Mouse (Mus musculus) kidney, embryonic 15.5 days (tissue): ENCODE data around the gene Wnt3a. TPM values are rescaled to one million over a fixed set of nuclear protein-coding genes. Genes with fewer than 3 reads are reported as not detected.

ENCODE experiments used
- ATAC-seq: fragments of 200-750 bp; cut with Nextera tagmentation; replicated peaks from 2 replicates; pipeline ENCODE4 v1.8.0; 2017; ENCODE audit warnings: moderate TSS enrichment; ENCODE audit not compliant: low FRiP score
- H3K27ac ChIP-seq: fragments of 300-500 bp; sonication (generic); 2 replicates; pipeline ENCODE4 v1.5.1; 2015; ENCODE audit warnings: mild to moderate bottlenecking, inconsistent platforms
- H3K27me3 ChIP-seq: fragments of 300-500 bp; sonication (generic); 2 replicates; pipeline ENCODE4 v1.6.1; 2015; ENCODE audit warnings: inconsistent platforms
- H3K36me3 ChIP-seq: fragments of 300-500 bp; sonication (generic); 2 replicates; pipeline ENCODE4 v1.6.1; 2015; ENCODE audit warnings: inconsistent platforms
- H3K4me1 ChIP-seq: fragments of 300-500 bp; sonication (generic); 2 replicates; pipeline ENCODE4 v1.6.1; 2015; ENCODE audit warnings: inconsistent platforms
- H3K4me2 ChIP-seq: fragments of 300-500 bp; sonication (generic); 2 replicates; pipeline ENCODE4 v1.6.1; 2015; ENCODE audit warnings: moderate library complexity, mild to moderate bottlenecking, inconsistent platforms
- H3K4me3 ChIP-seq: fragments of 300-500 bp; sonication (generic); replicated peaks from 2 replicates; pipeline ENCODE4 v1.5.1; 2015; ENCODE audit warnings: mild to moderate bottlenecking, inconsistent platforms
- H3K9ac ChIP-seq: fragments of 300-500 bp; sonication (generic); 2 replicates; pipeline ENCODE4 v1.6.1; 2015; ENCODE audit warnings: mild to moderate bottlenecking, inconsistent platforms
- H3K9me3 ChIP-seq: fragments of 300-500 bp; sonication (generic); replicated peaks from 2 replicates; pipeline ENCODE4 v1.6.1; 2016; ENCODE audit warnings: inconsistent platforms
- WGBS: fragments of 180-500 bp; shearing (Covaris S2); methylation state at CpG from one replicate; pipeline ENCODE4 v1.1.7; 2015; ENCODE audit warnings: mixed read lengths; 5-methylcytosine and 5-hydroxymethylcytosine counted together
- polyA plus RNA-seq: library from polyadenylated mRNA; unstranded; fragments of >200 nt; fragmentation: Nextera tagmentation; extraction: Ambion mirVana; gene quantifications from 2 replicates; pipeline ENCODE4 v1.2.1, GENCODE M21; 2015

Gene Wnt3a
- polyA plus RNA-seq, 1 experiment from 2014 or later: not detected

DNA sequence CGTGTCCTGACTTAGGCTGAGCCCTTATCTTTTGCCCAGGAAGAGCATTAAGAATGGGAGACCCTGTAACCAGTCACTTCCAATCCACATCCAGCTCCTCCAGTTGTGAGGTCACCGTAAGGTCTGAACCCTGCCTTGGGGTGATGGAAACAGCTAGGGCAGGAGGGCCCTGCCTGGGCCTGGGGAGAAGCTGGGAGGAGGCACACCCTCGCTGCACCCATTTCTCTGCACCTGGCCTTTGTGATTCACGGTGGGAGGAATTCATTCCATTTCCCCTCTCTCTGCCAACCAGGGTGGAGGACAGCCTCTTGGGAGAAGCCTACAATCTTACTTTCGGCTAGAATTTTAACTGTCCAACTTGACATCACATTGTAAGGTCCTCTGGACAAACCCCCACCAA, 8.4 kb downstream of the Wnt3a start:
- H3K4me1 ChIP-seq: no peaks in the 10 kb centered on the region
- H3K4me3 ChIP-seq: no peak overlapping the region
- peaks cover 54% of the 10 kb centered on the region for H3K27me3 ChIP-seq
- 77% methylated on average over 5 of the region's 5 CpGs for WGBS
- no peak overlapping the region for H3K4me2 ChIP-seq
- H3K36me3 ChIP-seq: no peaks in the 10 kb centered on the region
- no peak for ATAC-seq
- no peaks in the 10 kb centered on the region for H3K9me3 ChIP-seq
- H3K27ac ChIP-seq: no peak overlapping the region
- no peak overlapping the region for H3K9ac ChIP-seq

DNA sequence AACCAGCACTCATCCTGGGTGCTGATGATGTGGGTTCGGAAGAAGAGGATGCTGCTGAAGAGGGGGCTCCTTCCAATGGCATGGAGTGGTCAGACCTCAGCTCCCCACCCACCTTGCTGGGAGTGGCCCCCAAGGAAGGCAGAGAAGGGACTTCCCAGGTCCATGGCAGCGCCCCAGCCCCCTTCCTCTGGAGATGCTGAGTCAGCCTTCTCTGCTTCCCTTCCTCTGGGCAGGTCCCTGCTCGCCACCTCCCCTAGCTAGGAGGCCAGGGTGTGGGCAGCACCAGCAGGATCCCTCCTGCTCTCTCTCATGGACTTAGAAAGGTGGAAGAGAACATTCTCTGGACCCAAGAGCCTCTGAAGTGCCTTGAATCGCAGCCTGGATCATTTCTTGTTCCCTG, 12.5 kb downstream of the Wnt3a start:
- no peaks in the 10 kb centered on the region for H3K9me3 ChIP-seq
- H3K4me1 ChIP-seq: no peaks in the 10 kb centered on the region
- H3K9ac ChIP-seq: no peak overlapping the region
- no peak overlapping the region for H3K4me3 ChIP-seq
- no peak overlapping the region for H3K4me2 ChIP-seq
- no peaks in the 10 kb centered on the region for H3K36me3 ChIP-seq
- no peak overlapping the region for H3K27ac ChIP-seq
- H3K27me3 ChIP-seq: peaks cover 35% of the 10 kb centered on the region
- ATAC-seq: no peak
- WGBS: 68% methylated on average over 4 of the region's 4 CpGs

DNA sequence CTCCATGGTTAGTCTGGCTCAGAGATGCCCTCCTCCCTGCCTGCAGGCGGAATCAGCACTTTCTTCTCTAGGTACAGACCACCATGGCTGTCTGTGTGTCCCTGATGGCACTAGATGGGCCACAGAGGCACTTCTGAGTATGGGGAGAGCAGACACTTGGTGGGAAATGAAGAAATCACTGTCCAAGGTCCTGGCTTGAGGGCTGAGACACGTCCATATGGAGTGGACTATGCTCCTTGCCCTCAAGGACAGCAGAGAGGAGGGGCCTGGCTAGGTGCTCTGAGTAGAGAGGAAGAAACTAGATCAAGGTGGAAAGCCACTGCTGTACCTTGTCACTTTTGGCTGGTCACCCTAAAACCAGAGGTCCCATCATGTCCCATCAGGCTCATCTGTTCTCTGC, 13.7 kb downstream of the Wnt3a start:
- Histone ChIP-seq H3K9ac (no peak overlapping the region), H3K36me3 (no peaks in the 10 kb centered on the region), H3K4me1 (no peaks in the 10 kb centered on the region), H3K27me3 (peaks cover 28% of the 10 kb centered on the region), H3K4me2 (no peak overlapping the region), H3K27ac (no peak overlapping the region), H3K4me3 (no peak overlapping the region), H3K9me3 (no peaks in the 10 kb centered on the region)
- no peak for ATAC-seq
- WGBS: 27% methylated on average over 2 of the region's 2 CpGs

DNA sequence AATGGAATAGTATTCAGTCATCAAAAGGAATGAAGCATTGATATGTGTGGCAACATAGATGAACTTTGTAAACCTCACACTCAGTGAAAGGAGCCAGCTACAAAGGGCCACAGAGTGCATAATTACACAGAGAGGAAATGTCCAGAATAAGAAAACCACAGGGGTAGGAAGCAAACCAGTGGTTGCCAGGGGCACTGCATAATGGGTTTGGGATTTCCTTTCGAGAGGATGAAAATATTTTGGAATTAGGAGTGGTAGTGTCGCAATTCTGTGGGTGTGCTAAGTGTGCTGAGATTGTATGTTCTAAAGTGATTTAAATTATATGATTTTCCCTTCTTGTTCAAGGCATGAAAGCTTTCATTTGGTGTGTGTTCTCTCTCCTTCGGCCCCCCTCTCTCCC, 16.4 kb downstream of the Wnt3a start:
- H3K9ac ChIP-seq: no peak overlapping the region
- no peak overlapping the region for H3K4me3 ChIP-seq
- H3K4me2 ChIP-seq: no peak overlapping the region
- H3K4me1 ChIP-seq: no peaks in the 10 kb centered on the region
- no peak overlapping the region for H3K27ac ChIP-seq
- 91% methylated on average over 3 of the region's 3 CpGs for WGBS
- H3K27me3 ChIP-seq: peaks cover 15% of the 10 kb centered on the region
- no peaks in the 10 kb centered on the region for H3K9me3 ChIP-seq
- H3K36me3 ChIP-seq: no peaks in the 10 kb centered on the region
- ATAC-seq: no peak

DNA sequence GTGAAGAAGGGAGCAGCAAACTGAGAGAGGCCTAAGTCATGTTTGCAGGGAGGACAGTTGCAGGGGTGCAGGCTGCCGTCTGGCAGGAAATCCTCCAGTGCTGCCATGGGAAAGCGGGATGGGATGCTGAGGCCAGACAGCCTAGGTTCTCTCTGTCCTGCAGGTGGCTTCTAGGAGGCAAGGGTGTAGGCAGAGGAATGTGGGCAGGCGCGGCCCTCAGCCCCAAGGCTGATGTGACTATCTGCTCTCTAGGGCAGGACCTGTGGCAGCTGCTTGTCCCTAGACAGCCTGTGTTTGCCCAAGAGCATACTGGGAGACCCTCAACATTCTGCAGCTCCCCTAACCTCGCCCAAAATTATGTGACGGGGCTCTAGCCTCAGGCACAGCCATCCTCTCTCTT, 23.8 kb downstream of the Wnt3a start:
- Histone ChIP-seq H3K4me1 (peaks cover 15% of the 10 kb centered on the region), H3K27me3 (peaks cover 56% of the 10 kb centered on the region), H3K9ac (no peak overlapping the region), H3K4me2 (no peak overlapping the region), H3K4me3 (no peak overlapping the region), H3K9me3 (no peaks in the 10 kb centered on the region), H3K27ac (no peak overlapping the region), H3K36me3 (no peaks in the 10 kb centered on the region)
- 50% methylated on average over 6 of the region's 6 CpGs for WGBS
- ATAC-seq: no peak

DNA sequence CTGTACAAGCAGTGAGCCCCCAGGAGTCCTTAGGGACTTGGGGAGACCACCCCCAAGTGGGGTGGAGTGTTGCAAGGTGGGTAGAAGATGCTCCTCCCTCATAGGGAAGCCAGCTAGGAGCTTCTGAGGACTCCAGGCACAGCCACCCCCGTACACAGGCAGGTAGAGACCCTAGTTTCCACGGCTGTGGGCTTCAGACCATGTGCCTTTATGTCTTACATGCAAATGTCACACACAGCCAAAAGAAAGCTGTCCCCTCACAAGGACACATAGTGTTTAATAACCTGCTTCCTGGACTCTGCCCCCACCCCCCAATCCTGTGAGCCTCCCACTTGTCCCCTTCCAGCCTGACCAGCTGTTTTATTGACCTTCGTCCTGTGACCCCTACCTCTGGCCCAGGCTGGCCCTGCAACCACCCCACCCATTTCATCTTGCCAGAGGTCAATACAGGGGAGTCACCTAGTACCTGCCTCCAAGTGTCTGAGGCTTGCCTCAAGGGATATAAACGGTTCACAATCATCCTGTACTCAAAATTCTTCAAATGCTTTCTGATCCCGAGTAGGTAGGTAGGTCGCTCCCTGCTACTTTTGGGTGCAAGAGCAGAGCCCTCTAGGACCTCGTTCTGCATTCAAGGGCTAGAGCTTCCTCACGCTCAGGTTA, 25.3 kb downstream of the Wnt3a start:
- H3K9me3 ChIP-seq: no peaks in the 10 kb centered on the region
- WGBS: 56% methylated on average over 8 of the region's 8 CpGs
- no peaks in the 10 kb centered on the region for H3K36me3 ChIP-seq

DNA sequence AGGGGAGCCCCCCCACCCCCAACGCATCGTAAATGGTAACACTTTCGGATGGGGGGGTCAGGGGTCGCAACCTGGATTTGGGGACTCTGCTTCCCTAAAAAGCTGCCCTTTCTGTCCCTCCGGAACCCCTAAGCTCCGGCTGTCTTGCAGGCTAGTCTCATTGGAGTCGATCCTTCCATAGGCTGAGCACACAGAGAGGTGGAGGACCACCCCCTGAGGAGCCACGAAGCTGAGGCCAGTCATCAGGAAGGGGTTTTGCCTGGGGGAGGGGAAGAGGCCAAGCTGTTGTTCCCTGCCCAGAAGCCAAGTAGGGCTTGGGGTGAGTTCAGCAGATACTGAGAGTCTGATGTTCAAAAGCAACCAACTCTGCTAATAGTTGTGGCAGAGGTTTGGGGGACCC, 26.0 kb downstream of the Wnt3a start:
- Histone ChIP-seq H3K27ac (no peak overlapping the region), H3K4me2 (peak overlapping the region; percentile 90), H3K9me3 (no peaks in the 10 kb centered on the region), H3K4me1 (peaks cover 15% of the 10 kb centered on the region), H3K27me3 (peaks cover 56% of the 10 kb centered on the region), H3K36me3 (no peaks in the 10 kb centered on the region), H3K9ac (peak overlapping the region; percentile 47), H3K4me3 (peak overlapping the region; percentile 56)
- no peak for ATAC-seq
- 4% methylated on average over 8 of the region's 8 CpGs for WGBS

More for the DNA sequence above, 25.3 kb downstream of the Wnt3a start:
- ATAC-seq: no peak
- peaks cover 56% of the 10 kb centered on the region for H3K27me3 ChIP-seq
- H3K4me2 ChIP-seq: no peak overlapping the region
- no peak overlapping the region for H3K4me3 ChIP-seq
- peaks cover 15% of the 10 kb centered on the region for H3K4me1 ChIP-seq
- no peak overlapping the region for H3K27ac ChIP-seq
- no peak overlapping the region for H3K9ac ChIP-seq

DNA sequence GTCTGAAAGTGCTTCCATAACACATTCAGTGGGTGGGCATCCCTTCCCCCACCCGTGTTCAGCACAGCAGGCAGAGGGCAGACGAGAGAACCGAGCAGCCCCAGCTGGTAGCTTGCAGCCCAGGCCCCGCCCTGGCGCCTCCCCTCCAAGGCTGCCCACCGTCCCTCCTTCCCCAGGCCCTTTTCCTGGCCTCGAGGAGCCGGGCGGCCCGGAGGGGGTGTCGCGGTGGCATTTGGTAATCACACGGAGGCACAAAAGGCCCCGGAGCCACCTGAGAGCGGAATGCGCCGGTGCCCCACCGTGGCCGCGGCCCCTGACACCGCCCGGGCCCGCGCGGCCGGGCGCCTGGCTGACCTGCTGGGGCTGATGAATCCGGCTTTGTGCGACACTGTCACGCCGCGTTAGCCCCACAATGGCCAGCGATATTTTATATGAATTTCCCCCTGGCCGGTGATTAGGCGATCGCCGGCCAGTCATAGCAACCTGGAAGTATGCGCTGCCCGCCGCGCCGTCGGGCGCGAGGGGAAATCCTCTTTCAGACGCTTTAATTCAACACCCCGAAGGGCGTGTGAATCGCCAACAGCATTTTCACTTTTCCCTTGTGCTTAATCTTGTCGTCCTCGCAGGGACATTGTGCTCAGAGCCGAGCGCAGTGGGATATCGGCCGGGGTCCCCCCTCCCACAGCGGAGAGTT, 26.5 kb downstream of the Wnt3a start:
- Histone ChIP-seq H3K9ac (peak overlapping the region; percentile 47), H3K27ac (no peak overlapping the region), H3K4me2 (peak overlapping the region; percentile 90), H3K4me1 (peaks cover 15% of the 10 kb centered on the region), H3K27me3 (peaks cover 56% of the 10 kb centered on the region), H3K4me3 (peak overlapping the region; percentile 56), H3K36me3 (no peaks in the 10 kb centered on the region), H3K9me3 (no peaks in the 10 kb centered on the region)
- under 1% methylated on average over 47 of the region's 56 CpGs for WGBS
- ATAC-seq: peak; percentile 83

DNA sequence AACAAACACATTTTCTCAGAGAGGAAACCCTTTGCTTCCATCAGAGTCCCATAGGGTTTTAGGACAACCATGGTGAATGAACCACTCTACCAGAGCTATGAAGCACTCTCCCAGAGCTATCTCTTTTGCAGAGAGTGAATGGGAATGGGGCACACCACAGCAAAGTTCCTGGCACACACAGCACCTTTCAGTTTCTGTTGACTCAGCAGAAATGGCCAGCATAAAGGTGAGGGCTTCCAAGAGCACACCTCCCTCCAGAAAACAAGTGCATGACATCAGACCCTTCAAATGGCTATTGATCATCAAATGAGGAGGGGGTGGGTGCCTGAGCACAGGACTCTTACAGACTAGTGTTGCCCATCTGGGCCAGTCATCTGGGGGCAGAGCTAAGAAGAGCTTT, 28.2 kb downstream of the Wnt3a start:
- Histone ChIP-seq H3K4me1 (peaks cover 15% of the 10 kb centered on the region), H3K27me3 (peaks cover 54% of the 10 kb centered on the region), H3K4me3 (no peak overlapping the region), H3K4me2 (no peak overlapping the region), H3K36me3 (no peaks in the 10 kb centered on the region), H3K9me3 (no peaks in the 10 kb centered on the region), H3K27ac (no peak overlapping the region), H3K9ac (no peak overlapping the region)
- no peak for ATAC-seq

DNA sequence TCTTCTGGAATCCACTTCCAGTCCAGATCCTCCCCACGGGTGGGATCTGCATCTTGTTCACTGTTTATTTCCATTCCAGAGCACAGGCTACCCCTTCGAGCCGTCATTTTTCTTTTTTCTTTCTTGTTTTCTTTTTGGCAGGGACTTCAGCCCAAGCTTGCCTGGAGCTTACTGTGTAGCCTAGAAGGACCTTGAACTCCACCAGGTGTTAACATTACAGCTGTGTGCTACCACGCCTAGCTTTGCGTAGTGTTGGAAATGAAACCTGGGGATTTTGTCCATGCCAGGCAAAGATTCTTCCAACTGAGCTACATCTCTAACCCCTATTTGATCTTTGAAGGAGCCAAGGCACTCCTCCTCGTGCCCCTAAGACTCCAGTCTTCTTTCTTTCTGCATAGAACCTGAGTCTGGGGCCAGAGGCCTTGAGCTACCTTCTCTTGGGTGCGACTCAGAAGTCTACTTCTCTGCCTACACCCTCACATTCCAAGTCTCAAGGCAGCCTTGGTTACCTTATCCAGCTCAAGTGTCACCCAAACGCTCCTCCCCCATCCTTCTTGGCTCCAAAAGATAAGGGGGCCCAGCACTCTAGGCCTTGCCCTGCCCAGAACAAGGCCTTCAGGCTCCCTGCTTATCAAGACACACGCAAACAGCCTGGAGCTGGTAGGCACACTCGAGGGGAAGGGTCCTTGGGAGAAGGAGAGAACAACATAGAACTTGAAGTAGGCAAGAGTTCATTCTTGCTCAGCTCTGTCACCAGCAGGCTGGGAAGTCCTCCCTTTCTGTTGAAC, 29.7 kb downstream of the Wnt3a start:
- H3K4me3 ChIP-seq: no peak overlapping the region
- no peaks in the 10 kb centered on the region for H3K9me3 ChIP-seq
- no peak overlapping the region for H3K9ac ChIP-seq
- no peaks in the 10 kb centered on the region for H3K36me3 ChIP-seq
- H3K4me1 ChIP-seq: peaks cover 15% of the 10 kb centered on the region
- ATAC-seq: 0 out of 2 replicates have a peak, but pooled peaks have one; percentile 40
- no peak overlapping the region for H3K27ac ChIP-seq
- H3K4me2 ChIP-seq: no peak overlapping the region
- 80% methylated on average over 10 of the region's 10 CpGs for whole genome bisulfite sequencing
- H3K27me3 ChIP-seq: peaks cover 39% of the 10 kb centered on the region

DNA sequence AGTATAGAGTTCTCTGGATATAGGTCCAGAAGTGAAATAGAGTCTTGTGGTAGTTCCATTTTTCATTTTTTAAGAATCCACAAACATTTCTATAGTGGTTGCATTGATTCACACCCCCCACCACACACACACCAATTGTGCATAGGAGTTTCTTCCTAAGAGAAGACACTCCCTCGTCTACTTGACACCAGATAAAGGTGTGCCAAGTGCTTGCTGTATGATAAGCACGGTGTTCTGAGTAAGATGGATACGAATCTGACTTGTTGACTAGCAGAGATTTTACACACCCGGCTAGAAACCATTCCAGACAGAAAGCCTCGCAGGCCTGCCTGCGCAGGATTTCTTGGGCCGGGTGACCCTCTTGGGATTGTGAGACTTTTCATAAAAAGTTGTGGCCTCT, 30.9 kb downstream of the Wnt3a start:
- no peak overlapping the region for H3K4me3 ChIP-seq
- peaks cover 13% of the 10 kb centered on the region for H3K4me1 ChIP-seq
- H3K36me3 ChIP-seq: no peaks in the 10 kb centered on the region
- no peaks in the 10 kb centered on the region for H3K9me3 ChIP-seq
- H3K4me2 ChIP-seq: no peak overlapping the region
- H3K27me3 ChIP-seq: peaks cover 31% of the 10 kb centered on the region
- 81% methylated on average over 7 of the region's 7 CpGs for WGBS
- no peak for ATAC-seq
- H3K27ac ChIP-seq: no peak overlapping the region
- no peak overlapping the region for H3K9ac ChIP-seq

DNA sequence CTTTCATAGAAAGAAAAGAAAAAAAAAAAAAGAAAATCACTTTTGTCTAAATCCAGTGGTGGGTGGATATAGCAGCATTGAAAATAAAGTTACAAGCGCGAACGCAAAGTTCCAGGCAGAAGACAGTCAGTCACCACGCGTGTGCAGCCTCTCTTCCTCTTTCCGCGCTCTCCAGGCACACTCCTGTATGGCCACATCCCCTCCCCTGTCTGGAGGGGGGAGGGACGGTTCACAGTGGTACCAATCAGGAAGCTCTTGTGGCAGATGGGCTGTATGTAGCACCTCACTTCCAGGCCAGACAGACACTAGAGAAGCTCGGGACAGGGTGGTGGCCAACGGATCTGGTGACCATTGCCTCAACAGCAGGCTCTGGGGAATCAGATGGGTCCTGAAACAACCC, 42.5 kb downstream of the Wnt3a start:
- Histone ChIP-seq H3K27me3 (peaks cover 17% of the 10 kb centered on the region; the same call in 1 of the 2 replicates), H3K4me1 (no peaks in the 10 kb centered on the region), H3K9ac (no peak overlapping the region), H3K4me2 (no peak overlapping the region), H3K4me3 (no peak overlapping the region), H3K36me3 (no peaks in the 10 kb centered on the region), H3K27ac (no peak overlapping the region), H3K9me3 (no peaks in the 10 kb centered on the region)
- no peak for ATAC-seq
- whole genome bisulfite sequencing: 59% methylated on average over 10 of the region's 10 CpGs
